Mouse (Mus musculus) NIH3T3 (cell line): ENCODE measurements around the gene Ntn1.

Experiments
- DNase-seq: peaks from one replicate; pipeline ENCODE4 v3.0.0-alpha.2; 2012; ENCODE audit warnings: low read depth

Gene Ntn1

GRCm38 (mm10) chr11:68187242-68187641 lies 213.4 kb downstream of the Ntn1 start:
- no peak for DNase-seq

GRCm38 (mm10) chr11:68185647-68186046 lies 215.0 kb downstream of the Ntn1 start:
- DNase-seq = no peak

- DNase-seq = no peak
Measured at GRCm38 (mm10) chr11:68177415-68177814, 223.2 kb downstream of the Ntn1 start.

- peak; percentile 61 for DNase-seq
Measured at GRCm38 (mm10) chr11:68176550-68176949, 224.1 kb downstream of the Ntn1 start.

- DNase-seq = no peak
Measured at GRCm38 (mm10) chr11:68172648-68173045, 228.0 kb downstream of the Ntn1 start.

- DNase-seq = peak; percentile 33
Measured at GRCm38 (mm10) chr11:68171973-68172647, 228.5 kb downstream of the Ntn1 start.

GRCm38 (mm10) chr11:68168427-68168826 lies 232.2 kb downstream of the Ntn1 start:
- DNase-seq = no peak

- no peak for DNase-seq
Measured at GRCm38 (mm10) chr11:68164408-68164807, 236.2 kb downstream of the Ntn1 start.

GRCm38 (mm10) chr11:68159867-68160266 lies 240.8 kb downstream of the Ntn1 start:
- no peak for DNase-seq
